Mouse (Mus musculus) myocyte (in vitro differentiated cells): ENCODE measurements around the gene Il4i1. TPM values are rescaled to one million over a fixed set of nuclear protein-coding genes. Genes with fewer than 3 reads are reported as not detected.

ENCODE experiments used
- H3K27me3 ChIP-seq: one replicate; pipeline ENCODE4 v1.6.1; 2011; ENCODE audit not compliant: control insufficient read depth, insufficient read depth, insufficient read length
- H3K36me3 ChIP-seq: one replicate; pipeline ENCODE4 v1.6.1; 2011; ENCODE audit not compliant: control insufficient read depth, insufficient read depth
- H3K4me2 ChIP-seq: one replicate; pipeline ENCODE4 v1.6.1; 2011; ENCODE audit warnings: low read depth, control low read depth
- H3K4me3 ChIP-seq: one replicate; pipeline ENCODE4 v1.5.1; 2011; ENCODE audit warnings: mild to moderate bottlenecking, control low read depth, moderate library complexity
- H3K79me2 ChIP-seq: one replicate; pipeline ENCODE4 v1.6.1; 2011; ENCODE audit not compliant: control insufficient read depth, insufficient read depth
- H3ac ChIP-seq: one replicate; pipeline ENCODE4 v1.6.1; 2011; ENCODE audit not compliant: control insufficient read depth, insufficient read length
- CEBPB ChIP-seq: IDR thresholded peaks from 2 replicates; pipeline ENCODE4 v1.6.1; 2011; ENCODE audit warnings: mild to moderate bottlenecking, moderate library complexity; ENCODE audit not compliant: poor library complexity, insufficient read depth, severe bottlenecking
- MAX ChIP-seq: IDR thresholded peaks from one replicate; pipeline ENCODE4 v1.6.1; 2011; ENCODE audit warnings: low read depth, mild to moderate bottlenecking, control low read depth
- MYOD1 ChIP-seq, 3 experiments: IDR thresholded peaks; one replicate each; pipeline ENCODE4 v1.6.1; 2011; ENCODE audit warnings: control low read depth in 2 of 3, low read depth in 2 of 3, mild to moderate bottlenecking in 2 of 3, moderate library complexity in 1 of 3; ENCODE audit not compliant: insufficient read length in 2 of 3, control insufficient read depth in 1 of 3
- MYOG ChIP-seq, 3 experiments: IDR thresholded peaks; one replicate each; pipeline ENCODE4 v1.6.1; 2011; ENCODE audit warnings: control low read depth in 2 of 3, low read depth in 2 of 3, mild to moderate bottlenecking in 2 of 3; ENCODE audit not compliant: insufficient read length in 2 of 3, control insufficient read depth in 1 of 3, insufficient read depth in 1 of 3
- POLR2A ChIP-seq: IDR thresholded peaks from one replicate; pipeline ENCODE4 v1.6.1; 2011; ENCODE audit warnings: low read depth, mild to moderate bottlenecking, control low read depth, moderate library complexity; ENCODE audit not compliant: insufficient read length
- POLR2AphosphoS2 ChIP-seq: IDR thresholded peaks from one replicate; pipeline ENCODE4 v1.6.1; 2011; ENCODE audit warnings: low read depth, control low read depth; ENCODE audit not compliant: insufficient read length
- REST ChIP-seq: IDR thresholded peaks from one replicate; pipeline ENCODE4 v1.6.1; 2011; ENCODE audit warnings: mild to moderate bottlenecking, control low read depth, moderate library complexity; ENCODE audit not compliant: insufficient read depth, insufficient read length
- SRF ChIP-seq: IDR thresholded peaks from one replicate; pipeline ENCODE4 v1.6.1; 2011; ENCODE audit warnings: low read depth; ENCODE audit not compliant: control insufficient read depth, insufficient read length
- TCF12 ChIP-seq: IDR thresholded peaks from one replicate; pipeline ENCODE4 v1.6.1; 2011; ENCODE audit warnings: mild to moderate bottlenecking, control low read depth; ENCODE audit not compliant: poor library complexity, insufficient read depth, severe bottlenecking
- TCF3 ChIP-seq: IDR thresholded peaks from one replicate; pipeline ENCODE4 v1.6.1; 2011; ENCODE audit warnings: low read depth, control low read depth; ENCODE audit not compliant: insufficient read length
- USF1 ChIP-seq: IDR thresholded peaks from one replicate; pipeline ENCODE4 v1.6.1; 2011; ENCODE audit warnings: low read depth, mild to moderate bottlenecking, control low read depth, moderate library complexity
- polyA plus RNA-seq: library from polyadenylated mRNA; unstranded; fragments of >200 nt; fragmentation: generic; extraction: Trizol; gene quantifications from one replicate; pipeline ENCODE4 v1.2.1, GENCODE M21; 2012; ENCODE audit warnings: missing spikeins

The Il4i1 gene
- polyA plus RNA-seq, 1 experiment = 1.9 TPM

GRCm38 (mm10) chr7:44835373-44836015, 19.3 kb downstream of the Il4i1 start:
- Histone ChIP-seq H3K27me3 (no peaks in the 10 kb centered on the region), H3K79me2 (peaks cover 12% of the 10 kb centered on the region), H3K4me2 (no peak overlapping the region), H3K4me3 (no peak overlapping the region), H3ac (no peak overlapping the region), H3K36me3 (peaks cover 14% of the 10 kb centered on the region)
- TF ChIP-seq POLR2AphosphoS2 (peak; percentile 72), REST (no peak), TCF12 (no peak), USF1 (no peak), POLR2A (no peak)

GRCm38 (mm10) chr7:44836016-44836404, 19.8 kb downstream of the Il4i1 start:
- H3K27me3 ChIP-seq = no peaks in the 10 kb centered on the region
- H3K4me3 ChIP-seq = no peak overlapping the region
- H3K79me2 ChIP-seq = peaks cover 6% of the 10 kb centered on the region
- H3K36me3 ChIP-seq = peaks cover 9% of the 10 kb centered on the region
- no peak overlapping the region for H3K4me2 ChIP-seq
- H3ac ChIP-seq = no peak overlapping the region
- TF ChIP-seq MAX = no peak
- no peak for TF ChIP-seq SRF
- no peak for TF ChIP-seq MYOD1 (IDR thresholded peaks at IDR 0.05; ENCODE audit: control insufficient read depth in 1 of 3, insufficient read length in 2 of 3, low read depth in 2 of 3)
- no peak for TF ChIP-seq MYOG (IDR thresholded peaks at IDR 0.05; ENCODE audit: control insufficient read depth in 1 of 3, insufficient read depth in 1 of 3, insufficient read length in 2 of 3, low read depth in 2 of 3)
- no peak for TF ChIP-seq USF1
- no peak for TF ChIP-seq TCF3
- no peak for TF ChIP-seq POLR2AphosphoS2

- Histone ChIP-seq H3K4me2 (no peak overlapping the region), H3ac (no peak overlapping the region), H3K79me2 (peaks cover 2% of the 10 kb centered on the region), H3K4me3 (no peak overlapping the region), H3K27me3 (no peaks in the 10 kb centered on the region), H3K36me3 (peaks cover 4% of the 10 kb centered on the region)
- TF ChIP-seq POLR2AphosphoS2 (peak; percentile 62), POLR2A (no peak)
Measured at GRCm38 (mm10) chr7:44836423-44837053, 20.4 kb downstream of the Il4i1 start.

- peak; percentile 70 for TF ChIP-seq POLR2AphosphoS2
- TF ChIP-seq REST = no peak
- TF ChIP-seq POLR2A = no peak
- no peak for TF ChIP-seq SRF
- no peak for TF ChIP-seq CEBPB
- Histone ChIP-seq H3K79me2 (no peaks in the 10 kb centered on the region), H3ac (no peak overlapping the region), H3K4me2 (no peak overlapping the region), H3K4me3 (no peak overlapping the region), H3K27me3 (no peaks in the 10 kb centered on the region), H3K36me3 (no peaks in the 10 kb centered on the region)
Measured at GRCm38 (mm10) chr7:44838073-44838472, 21.9 kb downstream of the Il4i1 start.

- Histone ChIP-seq H3ac (no peak overlapping the region), H3K4me3 (no peak overlapping the region)
- TF ChIP-seq MYOG (IDR thresholded peaks at IDR 0.05; ENCODE audit: control insufficient read depth in 1 of 3, insufficient read depth in 1 of 3, insufficient read length in 2 of 3, low read depth in 2 of 3) (no peak), MAX (no peak), CEBPB (no peak)
Measured at GRCm38 (mm10) chr7:44839171-44839490, 22.9 kb downstream of the Il4i1 start.

GRCm38 (mm10) chr7:44839491-44840191, 23.5 kb downstream of the Il4i1 start:
- no peaks in the 10 kb centered on the region for H3K79me2 ChIP-seq
- no peaks in the 10 kb centered on the region for H3K36me3 ChIP-seq
- TF ChIP-seq POLR2AphosphoS2 = peak; percentile 67
- TF ChIP-seq MYOG (IDR thresholded peaks at IDR 0.05; ENCODE audit: control insufficient read depth in 1 of 3, insufficient read depth in 1 of 3, insufficient read length in 2 of 3, low read depth in 2 of 3) = no peak
- TF ChIP-seq POLR2A = peak; percentile 24
- H3K27me3 ChIP-seq = no peaks in the 10 kb centered on the region
- no peak overlapping the region for H3ac ChIP-seq
- H3K4me2 ChIP-seq = no peak overlapping the region
- H3K4me3 ChIP-seq = no peak overlapping the region

More at GRCm38 (mm10) chr7:44839171-44839490, 22.9 kb downstream of the Il4i1 start:
- no peaks in the 10 kb centered on the region for H3K27me3 ChIP-seq
- H3K79me2 ChIP-seq = no peaks in the 10 kb centered on the region
- H3K36me3 ChIP-seq = no peaks in the 10 kb centered on the region
- no peak overlapping the region for H3K4me2 ChIP-seq
